Mouse (Mus musculus) intestine, postnatal 0 days (tissue): ENCODE measurements at regions not wholly inside any gene's neighbourhood (a gene's known extent, or its start where the extent isn't known, plus 50 kb on each side); places are given as distances from the start of the nearest gene placed in this dataset.

Experiments
- ATAC-seq: fragments of 200-750 bp; cut with Nextera tagmentation; 2 replicates; pipeline ENCODE4 v1.8.0; 2017; ENCODE audit warnings: mild to moderate bottlenecking, moderate TSS enrichment, moderate library complexity
- H3K27ac ChIP-seq: fragments of 300-500 bp; sonication (generic); 2 replicates; pipeline ENCODE4 v1.5.1; 2014; ENCODE audit warnings: mild to moderate bottlenecking, low read depth, low read length, moderate library complexity
- H3K27me3 ChIP-seq: fragments of 300-500 bp; sonication (generic); replicated peaks from 2 replicates; pipeline ENCODE4 v1.6.1; 2014; ENCODE audit warnings: low read length, mixed read lengths; ENCODE audit not compliant: control insufficient read depth, insufficient read depth
- H3K36me3 ChIP-seq: fragments of 300-500 bp; sonication (generic); 2 replicates; pipeline ENCODE4 v1.6.1; 2014; ENCODE audit warnings: mild to moderate bottlenecking, moderate library complexity; ENCODE audit not compliant: control insufficient read depth, insufficient read depth
- H3K4me1 ChIP-seq: fragments of 300-500 bp; sonication (generic); replicated peaks from 2 replicates; pipeline ENCODE4 v1.6.1; 2014; ENCODE audit warnings: antibody characterized with exemption, low read length, mixed read lengths; ENCODE audit not compliant: control insufficient read depth, insufficient read depth
- H3K4me2 ChIP-seq: fragments of 300-500 bp; sonication (generic); replicated peaks from 2 replicates; pipeline ENCODE4 v1.6.1; 2014; ENCODE audit warnings: low read depth, mild to moderate bottlenecking, moderate library complexity
- H3K4me3 ChIP-seq: fragments of 300-500 bp; sonication (generic); 2 replicates; pipeline ENCODE4 v1.5.1; 2014; ENCODE audit warnings: low read depth, low read length
- H3K9ac ChIP-seq: fragments of 300-500 bp; sonication (generic); 2 replicates; pipeline ENCODE4 v1.6.1; 2014; ENCODE audit warnings: mild to moderate bottlenecking, low read depth, low read length
- H3K9me3 ChIP-seq: fragments of 300-500 bp; sonication (generic); 2 replicates; pipeline ENCODE4 v1.6.1; 2016; ENCODE audit warnings: mixed run types; ENCODE audit not compliant: control insufficient read depth
- CTCF ChIP-seq: sonication (generic); IDR thresholded peaks from 2 replicates; pipeline ENCODE4 v1.5.1; 2016; ENCODE audit warnings: low read depth, mild to moderate bottlenecking, control low read depth, antibody characterized with exemption, moderate library complexity
- WGBS: fragments of 180-500 bp; shearing (Covaris S2); extraction: QIAGEN DNeasy Blood & Tissue Kit; methylation state at CpG from one replicate; pipeline ENCODE4 v1.1.7; 2014; 5-methylcytosine and 5-hydroxymethylcytosine counted together

- peak; percentile 73 for ATAC-seq
- WGBS: 17% methylated on average over 16 of the region's 16 CpGs
- Histone ChIP-seq H3K9ac (peak overlapping the region; percentile 34; the same call in 1 of the 2 replicates), H3K4me1 (no peaks in the 10 kb centered on the region), H3K4me3 (peak overlapping the region; percentile 28), H3K27ac (no peak overlapping the region), H3K4me2 (peak overlapping the region; percentile 67), H3K27me3 (no peaks in the 10 kb centered on the region), H3K36me3 (no peaks in the 10 kb centered on the region), H3K9me3 (no peaks in the 10 kb centered on the region)
- TF ChIP-seq CTCF: peak; percentile 47
These were observed 73.3 kb downstream of the Vmn2r112 start for GRCm38 (mm10) chr17:22673891-22674622.
